Mouse (Mus musculus) heart, embryonic 10.5 days (tissue): ENCODE data around the gene Gm13539. TPM values are rescaled to one million over a fixed set of nuclear protein-coding genes. Genes with fewer than 3 reads are reported as not detected.
"Not testable (repeated sequence)": the region's sequence is repeated elsewhere in the genome, so short reads cannot be mapped to it uniquely, and the experiment has no call there.

ENCODE experiments used
- DNase-seq: peaks from one replicate; pipeline ENCODE4 v3.0.0-alpha.2; 2017; ENCODE audit warnings: low spot score
- H3K27ac ChIP-seq: fragments of 300-500 bp; sonication (generic); 2 replicates; pipeline ENCODE4 v1.5.1; 2016; ENCODE audit warnings: mild to moderate bottlenecking
- H3K27me3 ChIP-seq: fragments of 300-500 bp; sonication (generic); 2 replicates; pipeline ENCODE4 v1.6.1; 2016; ENCODE audit warnings: mild to moderate bottlenecking; ENCODE audit not compliant: poor library complexity, insufficient read depth, severe bottlenecking
- H3K36me3 ChIP-seq: fragments of 300-500 bp; sonication (generic); 2 replicates; pipeline ENCODE4 v1.6.1; 2016; ENCODE audit warnings: mild to moderate bottlenecking, moderate library complexity
- H3K4me1 ChIP-seq: fragments of 300-500 bp; sonication (generic); 2 replicates; pipeline ENCODE4 v1.6.1; 2016; ENCODE audit warnings: mild to moderate bottlenecking
- H3K4me3 ChIP-seq: fragments of 300-500 bp; sonication (generic); 2 replicates; pipeline ENCODE4 v1.5.1; 2016; ENCODE audit warnings: mild to moderate bottlenecking, moderate library complexity
- H3K9me3 ChIP-seq: fragments of 300-500 bp; sonication (generic); 2 replicates; pipeline ENCODE4 v1.6.1; 2016; ENCODE audit warnings: mild to moderate bottlenecking, moderate library complexity
- WGBS: fragments of 180-500 bp; shearing (Covaris S2); methylation state at CpG from one replicate; pipeline ENCODE4 v1.1.7; 2016; 5-methylcytosine and 5-hydroxymethylcytosine counted together
- polyA plus RNA-seq: library from polyadenylated mRNA; unstranded; fragments of >200 nt; fragmentation: Nextera tagmentation; extraction: Ambion mirVana; gene quantifications from 2 replicates; pipeline ENCODE4 v1.2.1, GENCODE M21; 2016

Gene Gm13539
- polyA plus RNA-seq, 1 experiment from 2014 or later, result not detected

DNA sequence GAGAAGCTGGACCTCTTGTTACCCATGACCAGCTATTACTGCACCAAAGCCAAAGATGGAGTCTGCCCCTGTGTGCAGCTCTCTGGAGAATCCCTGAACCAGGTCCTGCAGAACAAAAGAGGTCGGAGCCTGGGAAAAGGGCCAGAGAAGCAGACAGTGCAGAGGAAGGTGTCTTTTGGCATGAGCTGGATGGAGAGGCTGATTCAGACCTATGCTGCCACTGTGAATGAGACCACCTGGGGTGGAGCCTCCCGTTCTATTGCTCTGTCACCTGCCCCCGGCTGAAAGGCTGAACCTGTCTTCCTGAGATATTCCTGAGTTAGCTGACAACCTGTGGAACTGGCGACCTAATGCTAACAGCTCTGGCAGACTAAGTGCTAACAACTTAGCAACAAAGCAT is 1.1 kb upstream of the Gm13539 start:
- Histone ChIP-seq H3K27me3 (no peaks in the 10 kb centered on the region), H3K9me3 (no peaks in the 10 kb centered on the region), H3K4me1 (peaks cover 4% of the 10 kb centered on the region; the same call in 1 of the 2 replicates), H3K27ac (no peak overlapping the region), H3K36me3 (no peaks in the 10 kb centered on the region), H3K4me3 (no peak overlapping the region)
- no peak for DNase-seq
- WGBS, result 59% methylated on average over 4 of the region's 4 CpGs

- Histone ChIP-seq H3K36me3 (no peaks in the 10 kb centered on the region), H3K27me3 (no peaks in the 10 kb centered on the region; the same call in 1 of the 2 replicates), H3K9me3 (no peaks in the 10 kb centered on the region), H3K4me1 (peaks cover 13% of the 10 kb centered on the region; the same call in 1 of the 2 replicates), H3K4me3 (no peak overlapping the region), H3K27ac (no peak overlapping the region)
- 70% methylated on average over 5 of the region's 5 CpGs for WGBS
- no peak for DNase-seq
These were observed 3.7 kb downstream of the Gm13539 start for GRCm38 (mm10) chr2:25785573-25786322.

DNA sequence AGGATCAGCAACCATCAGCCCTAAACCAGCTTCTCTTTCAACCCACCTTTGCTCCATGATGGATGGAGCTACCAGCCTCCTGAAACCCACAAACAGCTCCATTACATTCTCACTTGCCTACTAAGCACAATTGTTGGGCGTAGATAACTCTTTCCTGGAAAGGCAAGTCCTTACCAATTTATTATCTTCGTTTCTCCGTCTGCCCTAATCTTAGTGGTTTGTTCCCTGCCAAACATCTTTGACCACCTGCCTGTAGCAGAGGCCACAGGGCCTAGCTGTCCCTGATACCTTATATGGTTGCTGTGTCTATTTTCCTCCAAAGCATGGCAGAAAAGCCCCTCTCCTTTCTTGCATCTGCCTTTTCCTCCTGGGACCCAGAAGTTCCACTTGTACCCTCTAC is 7.0 kb downstream of the Gm13539 start:
- Histone ChIP-seq H3K4me3 (no peak overlapping the region), H3K9me3 (no peaks in the 10 kb centered on the region), H3K27me3 (no peaks in the 10 kb centered on the region; the same call in 1 of the 2 replicates), H3K27ac (no peak overlapping the region), H3K4me1 (peaks cover 13% of the 10 kb centered on the region; the same call in 1 of the 2 replicates), H3K36me3 (no peaks in the 10 kb centered on the region)
- DNase-seq, result no peak
- 78% methylated on average over 3 of the region's 3 CpGs for WGBS

- 13% methylated on average over 2 of the region's 2 CpGs for WGBS
- Histone ChIP-seq H3K27ac (no peak overlapping the region), H3K36me3 (no peaks in the 10 kb centered on the region), H3K4me1 (no peaks in the 10 kb centered on the region), H3K9me3 (no peaks in the 10 kb centered on the region), H3K4me3 (no peak overlapping the region), H3K27me3 (no peaks in the 10 kb centered on the region)
- DNase-seq, result no peak
These were observed 15.6 kb downstream of the Gm13539 start for GRCm38 (mm10) chr2:25797635-25798034.

DNA sequence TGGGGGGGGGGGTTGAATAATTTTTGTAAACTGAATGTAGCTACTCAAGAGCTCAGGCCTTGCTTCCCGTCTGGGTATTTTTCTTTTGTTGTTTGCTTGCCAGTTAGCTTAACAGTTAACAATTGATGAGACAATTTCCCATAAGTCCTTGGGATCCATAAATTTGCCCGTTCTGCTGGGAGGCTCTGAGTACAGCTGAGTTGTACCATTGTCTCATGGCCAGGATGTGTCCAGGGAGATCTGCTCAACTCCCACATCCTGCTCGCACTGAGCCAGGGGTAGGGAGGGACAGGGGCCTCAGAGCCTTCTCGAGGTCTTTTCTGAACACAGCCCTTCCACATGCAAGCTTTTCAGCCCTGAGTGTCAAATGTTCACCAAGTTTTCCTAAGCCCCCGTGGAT is 16.0 kb downstream of the Gm13539 start:
- 53% methylated on average over 5 of the region's 5 CpGs for WGBS
- no peak overlapping the region for H3K27ac ChIP-seq
- H3K4me3 ChIP-seq, result no peak overlapping the region
- no peaks in the 10 kb centered on the region for H3K36me3 ChIP-seq
- no peaks in the 10 kb centered on the region for H3K9me3 ChIP-seq
- no peaks in the 10 kb centered on the region for H3K4me1 ChIP-seq
- no peak for DNase-seq
- H3K27me3 ChIP-seq, result no peaks in the 10 kb centered on the region

DNA sequence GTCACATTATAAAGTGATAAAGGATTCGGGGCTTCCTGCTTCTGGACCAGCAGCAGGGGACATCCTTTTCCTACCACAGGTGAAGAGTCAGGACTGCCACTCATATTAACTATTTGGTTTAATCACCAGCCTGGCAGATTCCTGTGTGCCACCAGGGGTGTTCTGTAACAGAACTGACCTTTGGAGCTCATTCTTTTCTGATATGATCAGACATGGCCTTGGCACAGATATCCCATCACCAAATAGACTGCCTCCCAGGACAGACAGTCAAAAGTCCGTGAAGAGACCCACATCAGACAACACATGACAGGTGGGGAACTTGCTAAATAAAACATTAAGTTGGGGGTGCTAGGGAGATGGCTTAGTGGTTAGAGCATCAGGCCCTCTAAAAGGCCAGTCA is 29.7 kb downstream of the Gm13539 start:
- Histone ChIP-seq H3K4me1 (no peaks in the 10 kb centered on the region), H3K36me3 (no peaks in the 10 kb centered on the region), H3K9me3 (no peaks in the 10 kb centered on the region), H3K27me3 (peaks cover 6% of the 10 kb centered on the region; the same call in 1 of the 2 replicates), H3K27ac (no peak overlapping the region), H3K4me3 (no peak overlapping the region)
- DNase-seq, result no peak
- 63% methylated on average over 2 of the region's 2 CpGs for WGBS

DNA sequence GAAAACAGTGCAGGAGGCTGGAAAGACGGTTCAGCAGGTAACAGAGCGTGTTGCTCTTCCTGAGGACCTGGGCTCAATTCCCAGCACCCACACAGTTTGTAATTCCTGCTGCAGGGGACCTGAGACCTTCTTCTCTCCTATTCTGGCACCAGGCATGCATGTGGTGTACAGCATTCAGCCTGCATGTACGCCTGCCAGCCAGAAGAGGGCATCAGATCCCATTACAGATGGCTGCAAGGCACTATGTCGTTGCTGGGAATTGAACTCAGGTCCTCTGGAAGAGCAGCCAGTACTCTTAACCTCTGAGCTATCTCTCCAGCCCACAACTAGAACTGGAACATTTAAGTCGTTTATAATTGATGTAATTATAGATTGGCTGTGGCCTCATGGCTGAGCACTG is 31.3 kb downstream of the Gm13539 start:
- DNase-seq, result no peak
- Histone ChIP-seq H3K4me3 (no peak overlapping the region), H3K36me3 (no peaks in the 10 kb centered on the region), H3K27me3 (peaks cover 6% of the 10 kb centered on the region; the same call in 1 of the 2 replicates), H3K9me3 (no peaks in the 10 kb centered on the region), H3K27ac (no peak overlapping the region), H3K4me1 (no peaks in the 10 kb centered on the region)
- WGBS, result 70% methylated on average over 5 of the region's 5 CpGs

GRCm38 (mm10) chr2:25815748-25816147 is 33.7 kb downstream of the Gm13539 start, which contains the start of gene Glt6d1:
Gene Glt6d1, minus strand, starts transcription at chr2:25815848.
- H3K36me3 ChIP-seq, H3K27ac ChIP-seq, H3K9me3 ChIP-seq, H3K4me3 ChIP-seq, DNase-seq, H3K27me3 ChIP-seq, H3K4me1 ChIP-seq: not testable (repeated sequence)
- 73% methylated on average over 1 of the region's 1 CpGs for WGBS

GRCm38 (mm10) chr2:25822806-25823205 is 40.7 kb downstream of the Gm13539 start, which contains the start of gene Lcn9:
Gene Lcn9, plus strand, starts transcription at chr2:25823153.
- 72% methylated on average over 1 of the region's 1 CpGs for WGBS
- Histone ChIP-seq H3K4me3 (no peak within 1 kb of the TSS), H3K27ac (no peak within 1 kb of the TSS), H3K9me3 (no peaks in the 10 kb centered on the region), H3K4me1 (no peaks in the 10 kb centered on the region), H3K36me3 (no peaks in the 10 kb centered on the region), H3K27me3 (no peaks in the 10 kb centered on the region)
- DNase-seq, result no peak

DNA sequence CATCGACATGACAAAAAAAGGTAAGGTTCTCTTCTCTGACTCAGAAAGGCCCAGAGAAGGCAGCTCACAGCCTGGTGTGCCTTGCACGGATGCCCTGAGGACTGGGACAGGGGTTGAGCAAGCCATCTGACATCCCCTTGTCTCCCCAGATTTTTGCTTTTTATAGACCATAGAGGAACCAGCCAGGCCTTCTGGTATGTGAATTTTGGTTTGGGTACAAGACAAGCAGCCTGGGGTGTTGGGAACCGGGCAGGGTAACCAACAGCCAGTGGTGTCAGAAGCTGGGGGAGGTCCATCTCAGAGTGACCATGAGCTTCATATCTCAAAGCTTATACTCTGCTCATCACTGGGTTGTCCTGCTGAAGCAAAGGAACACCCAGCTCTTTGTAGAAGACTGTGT is 42.7 kb downstream of the Gm13539 start:
- Histone ChIP-seq H3K27me3 (no peaks in the 10 kb centered on the region), H3K9me3 (no peaks in the 10 kb centered on the region), H3K27ac (no peak overlapping the region), H3K4me3 (no peak overlapping the region), H3K4me1 (no peaks in the 10 kb centered on the region), H3K36me3 (no peaks in the 10 kb centered on the region)
- DNase-seq, result no peak
- 78% methylated on average over 3 of the region's 3 CpGs for WGBS

- Histone ChIP-seq H3K27me3 (no peaks in the 10 kb centered on the region; the same call in 1 of the 2 replicates), H3K4me3 (no peak overlapping the region), H3K4me1 (no peaks in the 10 kb centered on the region), H3K36me3 (no peaks in the 10 kb centered on the region), H3K27ac (no peak overlapping the region), H3K9me3 (no peaks in the 10 kb centered on the region)
- no peak for DNase-seq
- 71% methylated on average over 8 of the region's 8 CpGs for WGBS
These were observed 46.4 kb downstream of the Gm13539 start for GRCm38 (mm10) chr2:25828344-25828947.

- no peaks in the 10 kb centered on the region for H3K36me3 ChIP-seq
- 77% methylated on average over 3 of the region's 3 CpGs for WGBS
- no peak overlapping the region for H3K27ac ChIP-seq
- peaks cover 4% of the 10 kb centered on the region; the same call in 1 of the 2 replicates for H3K27me3 ChIP-seq
- H3K4me1 ChIP-seq, result no peaks in the 10 kb centered on the region
- no peak overlapping the region for H3K4me3 ChIP-seq
- H3K9me3 ChIP-seq, result no peaks in the 10 kb centered on the region
- DNase-seq, result no peak
These were observed 48.7 kb downstream of the Gm13539 start for GRCm38 (mm10) chr2:25830786-25831185.

DNA sequence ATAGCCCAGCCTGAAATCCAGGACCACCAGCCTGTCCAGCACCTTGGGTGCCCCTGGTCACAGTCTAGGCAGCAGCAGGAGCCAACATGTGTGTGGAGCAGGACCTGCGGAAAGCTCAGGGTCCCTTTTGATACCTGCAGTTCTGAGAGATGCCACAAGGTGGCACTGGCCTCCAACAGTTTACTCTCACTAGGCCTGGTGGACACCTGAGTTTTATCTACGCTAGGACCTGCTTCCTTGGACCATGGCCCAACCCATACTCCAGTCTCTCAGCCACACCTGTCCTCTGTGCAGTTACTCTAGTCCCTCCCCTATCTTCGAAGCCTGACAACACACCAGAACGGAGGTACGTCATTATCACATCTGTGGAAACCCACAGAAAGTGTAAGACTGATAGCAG is 54.2 kb downstream of the Gm13539 start:
- Histone ChIP-seq H3K36me3 (no peaks in the 10 kb centered on the region), H3K4me1 (no peaks in the 10 kb centered on the region), H3K27ac (no peak overlapping the region), H3K9me3 (no peaks in the 10 kb centered on the region), H3K4me3 (no peak overlapping the region), H3K27me3 (peaks cover 18% of the 10 kb centered on the region; the same call in 1 of the 2 replicates)
- no peak for DNase-seq
- 44% methylated on average over 5 of the region's 5 CpGs for WGBS
